Mouse (Mus musculus) midbrain, embryonic 10.5 days (tissue): ENCODE measurements around the gene Frmd5. TPM values are rescaled to one million over a fixed set of nuclear protein-coding genes. Genes with fewer than 3 reads are reported as not detected.

Experiments
- DNase-seq: peaks from one replicate; pipeline ENCODE4 v3.0.0-alpha.2; 2017; ENCODE audit warnings: low spot score
- H3K27ac ChIP-seq: fragments of 300-500 bp; sonication (generic); replicated peaks from 2 replicates; pipeline ENCODE4 v1.5.1; 2016; ENCODE audit warnings: mild to moderate bottlenecking
- H3K27me3 ChIP-seq: fragments of 300-500 bp; sonication (generic); 2 replicates; pipeline ENCODE4 v1.6.1; 2016; ENCODE audit warnings: low read depth, mild to moderate bottlenecking; ENCODE audit not compliant: poor library complexity, severe bottlenecking
- H3K36me3 ChIP-seq: fragments of 300-500 bp; sonication (generic); 2 replicates; pipeline ENCODE4 v1.6.1; 2016; ENCODE audit warnings: mild to moderate bottlenecking, moderate library complexity
- H3K4me1 ChIP-seq: fragments of 300-500 bp; sonication (generic); 2 replicates; pipeline ENCODE4 v1.6.1; 2016
- H3K4me3 ChIP-seq: fragments of 300-500 bp; sonication (generic); 2 replicates; pipeline ENCODE4 v1.5.1; 2016; ENCODE audit warnings: mild to moderate bottlenecking, moderate library complexity
- H3K9me3 ChIP-seq: fragments of 300-500 bp; sonication (generic); replicated peaks from 2 replicates; pipeline ENCODE4 v1.6.1; 2016; ENCODE audit warnings: mild to moderate bottlenecking
- WGBS: fragments of 180-500 bp; shearing (Covaris S2); methylation state at CpG from one replicate; pipeline ENCODE4 v1.1.7; 2016; 5-methylcytosine and 5-hydroxymethylcytosine counted together
- polyA plus RNA-seq: library from polyadenylated mRNA; unstranded; fragments of >200 nt; fragmentation: Nextera tagmentation; extraction: Ambion mirVana; gene quantifications from 2 replicates; pipeline ENCODE4 v1.2.1, GENCODE M21; 2016

The Frmd5 gene
- polyA plus RNA-seq, 1 experiment from 2014 or later, result 10.9 TPM

DNA sequence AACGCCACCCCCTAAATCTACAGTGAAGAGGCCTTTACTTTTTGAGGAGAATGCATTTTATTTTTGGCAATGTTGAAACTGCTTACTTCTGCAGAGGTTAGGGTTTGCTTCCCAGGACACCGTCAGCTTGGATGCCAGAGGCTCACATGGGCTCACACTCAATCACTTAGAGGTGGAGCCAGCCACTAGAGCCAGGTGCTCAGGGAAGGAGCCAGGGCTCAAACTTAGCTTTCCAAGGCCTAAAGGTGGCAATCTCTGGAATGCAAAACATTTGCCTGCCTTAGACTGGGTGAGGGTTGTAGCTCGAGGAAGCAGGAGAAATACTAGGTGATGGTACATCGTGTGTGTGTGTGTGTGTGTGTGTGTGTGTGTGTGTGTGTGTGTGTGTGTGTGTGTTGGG, 174.8 kb downstream of the Frmd5 start:
- no peaks in the 10 kb centered on the region for H3K36me3 ChIP-seq
- 79% methylated on average over 4 of the region's 4 CpGs for WGBS

DNA sequence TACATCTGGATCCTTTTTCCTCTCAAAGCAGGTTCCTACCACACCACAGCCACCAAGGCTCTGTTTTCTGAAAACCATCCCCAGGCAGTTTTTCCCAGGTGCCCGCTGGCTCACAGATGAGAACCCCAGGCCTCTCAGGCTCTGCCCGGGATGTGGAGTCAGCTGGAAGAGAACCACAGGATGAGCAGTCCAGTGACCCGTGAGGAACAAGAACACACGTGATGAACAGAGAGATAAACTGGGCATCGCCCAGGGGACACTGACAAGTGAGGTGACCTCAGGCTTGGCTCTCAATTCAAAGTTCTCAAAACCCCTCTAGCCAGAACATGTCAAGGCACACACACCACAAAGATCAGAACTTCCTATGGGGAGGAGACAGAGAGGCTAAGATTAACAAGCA, 176.6 kb downstream of the Frmd5 start:
- Histone ChIP-seq H3K27ac (no peak overlapping the region), H3K36me3 (no peaks in the 10 kb centered on the region), H3K27me3 (no peaks in the 10 kb centered on the region), H3K9me3 (no peaks in the 10 kb centered on the region), H3K4me1 (no peaks in the 10 kb centered on the region), H3K4me3 (no peak overlapping the region)
- WGBS, result 76% methylated on average over 5 of the region's 5 CpGs
- DNase-seq, result no peak

More for the DNA sequence above, 174.8 kb downstream of the Frmd5 start:
- DNase-seq, result no peak
- Histone ChIP-seq H3K4me3 (no peak overlapping the region), H3K27ac (no peak overlapping the region), H3K9me3 (no peaks in the 10 kb centered on the region), H3K27me3 (no peaks in the 10 kb centered on the region), H3K4me1 (no peaks in the 10 kb centered on the region)

DNA sequence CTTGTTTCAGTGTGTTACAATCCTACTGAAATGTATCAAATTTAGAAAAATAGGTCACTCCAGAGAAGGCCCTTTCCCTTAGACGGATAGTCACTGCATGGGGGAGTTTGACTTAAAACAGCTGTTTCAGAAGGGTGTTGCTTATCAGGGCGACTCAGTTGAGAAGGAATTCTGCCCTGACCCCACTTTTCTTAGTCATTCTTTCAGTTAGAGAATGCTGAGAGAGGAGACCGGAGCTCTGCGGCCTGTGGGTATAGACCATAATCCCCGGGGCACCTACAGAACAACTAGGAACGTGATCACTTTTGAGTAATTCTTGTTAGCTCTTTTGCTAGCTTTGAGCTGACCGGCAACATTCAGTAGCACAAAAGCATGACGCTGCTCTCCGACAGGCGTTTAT, 178.6 kb downstream of the Frmd5 start:
- 83% methylated on average over 10 of the region's 10 CpGs for WGBS
- no peaks in the 10 kb centered on the region for H3K9me3 ChIP-seq
- no peaks in the 10 kb centered on the region for H3K27me3 ChIP-seq
- no peaks in the 10 kb centered on the region for H3K36me3 ChIP-seq
- no peak overlapping the region for H3K27ac ChIP-seq
- no peaks in the 10 kb centered on the region for H3K4me1 ChIP-seq
- no peak for DNase-seq
- H3K4me3 ChIP-seq, result no peak overlapping the region

DNA sequence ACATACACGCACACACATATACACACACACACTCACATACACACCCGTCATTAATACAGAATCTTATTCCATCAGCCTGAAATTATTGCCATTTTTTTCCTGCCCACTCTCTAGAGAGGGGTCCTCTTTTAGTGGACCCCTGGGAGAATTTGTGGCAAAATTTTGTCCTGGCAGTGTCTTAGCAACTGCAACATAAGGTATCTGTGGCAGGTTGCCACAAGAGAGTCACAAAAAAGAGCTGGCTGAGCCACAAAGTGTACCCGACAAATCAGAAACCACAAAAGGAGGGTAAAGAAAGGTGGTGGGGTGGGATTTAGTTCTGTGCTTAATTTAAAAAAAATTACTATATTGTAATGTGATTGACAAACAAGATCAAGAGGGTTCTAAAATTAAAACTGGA, 181.0 kb downstream of the Frmd5 start:
- Histone ChIP-seq H3K27me3 (no peaks in the 10 kb centered on the region), H3K4me1 (peaks cover 12% of the 10 kb centered on the region), H3K27ac (no peak overlapping the region), H3K9me3 (no peaks in the 10 kb centered on the region), H3K4me3 (no peak overlapping the region), H3K36me3 (no peaks in the 10 kb centered on the region)
- DNase-seq, result no peak
- 89% methylated on average over 3 of the region's 3 CpGs for WGBS

DNA sequence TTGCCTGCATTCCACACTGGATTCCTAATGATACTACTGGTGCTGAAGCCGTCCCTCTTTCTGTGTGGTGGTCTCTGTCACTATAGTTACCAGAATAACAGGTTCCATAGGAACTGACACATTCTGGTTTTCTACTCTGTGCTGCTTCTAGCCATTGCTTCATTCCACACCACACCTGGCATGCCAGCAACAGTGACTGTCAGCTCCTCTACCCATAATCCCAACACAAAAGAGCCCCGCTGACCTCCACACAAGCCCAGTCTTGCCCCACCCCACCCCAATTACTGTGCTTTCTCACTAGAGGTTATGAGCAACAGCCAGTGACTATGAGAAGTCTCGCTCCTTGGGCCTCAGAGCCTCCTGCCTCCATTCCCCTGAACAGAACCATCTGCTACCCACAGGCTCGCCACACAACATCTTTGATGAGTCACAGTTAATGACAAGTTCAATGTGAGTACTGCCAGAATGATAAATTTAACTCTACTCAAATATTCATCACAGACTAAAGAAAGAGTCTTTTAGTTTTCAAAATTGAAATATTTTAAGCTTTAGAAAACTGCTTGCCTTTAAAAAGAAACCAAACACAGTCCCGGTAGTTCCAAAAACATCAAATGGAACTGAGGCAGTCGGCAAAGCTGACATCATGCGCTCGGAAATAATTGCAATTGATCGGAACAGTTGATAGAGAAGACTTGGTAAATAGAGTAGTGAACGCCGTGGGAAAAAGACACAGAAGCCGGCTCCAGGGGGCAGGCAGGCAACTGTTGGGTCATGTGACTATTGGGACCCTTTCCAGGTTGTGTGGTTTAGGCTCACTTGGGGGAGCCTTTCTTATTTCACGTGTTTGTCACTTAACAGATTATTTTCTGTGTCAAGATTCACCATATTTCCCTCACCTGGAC, 185.4 kb downstream of the Frmd5 start:
- peak overlapping the region; percentile 65; the same call in 1 of the 2 replicates for H3K27ac ChIP-seq
- H3K36me3 ChIP-seq, result no peaks in the 10 kb centered on the region
- WGBS, result 61% methylated on average over 13 of the region's 13 CpGs
- H3K9me3 ChIP-seq, result no peaks in the 10 kb centered on the region
- DNase-seq, result peak; percentile 40
- no peak overlapping the region for H3K4me3 ChIP-seq
- H3K4me1 ChIP-seq, result peaks cover 21% of the 10 kb centered on the region
- H3K27me3 ChIP-seq, result no peaks in the 10 kb centered on the region

DNA sequence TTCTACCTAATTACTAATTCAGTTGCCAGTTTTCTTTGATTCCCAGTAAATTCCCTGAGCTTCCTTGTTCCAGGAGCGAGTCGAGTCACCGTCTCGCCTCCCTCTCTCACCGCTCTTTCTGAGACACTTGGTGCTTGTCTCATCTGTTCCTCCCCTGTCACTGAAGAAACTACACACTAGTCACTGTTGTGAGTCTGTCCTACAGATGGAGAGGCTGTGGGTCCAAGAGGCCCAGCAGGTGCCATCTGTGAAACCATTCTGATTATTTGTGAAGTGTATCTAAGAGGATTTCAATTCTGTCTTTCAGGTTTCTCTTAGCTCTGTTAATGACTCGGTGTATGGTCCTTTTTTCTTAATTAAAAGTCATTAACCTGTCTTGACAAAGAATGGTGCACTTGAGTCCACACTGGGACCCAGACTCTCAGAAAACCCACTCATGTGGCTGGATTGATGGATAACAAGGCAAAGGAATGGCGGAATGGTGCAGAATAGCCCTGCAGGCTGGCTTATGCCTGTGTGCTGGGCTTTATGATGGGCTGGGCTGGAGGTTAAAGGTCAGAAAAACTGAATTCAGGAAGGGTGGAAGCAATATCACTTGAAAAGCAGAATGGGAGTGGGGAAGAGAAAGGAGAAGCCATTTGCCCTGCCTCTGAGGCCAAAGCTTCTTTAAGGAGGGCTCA, 186.2 kb downstream of the Frmd5 start:
- peak overlapping the region; percentile 65; the same call in 1 of the 2 replicates for H3K27ac ChIP-seq
- no peak overlapping the region for H3K4me3 ChIP-seq
- H3K36me3 ChIP-seq, result no peaks in the 10 kb centered on the region
- no peak for DNase-seq
- 71% methylated on average over 7 of the region's 7 CpGs for WGBS
- peaks cover 21% of the 10 kb centered on the region for H3K4me1 ChIP-seq
- H3K9me3 ChIP-seq, result no peaks in the 10 kb centered on the region
- no peaks in the 10 kb centered on the region for H3K27me3 ChIP-seq

DNA sequence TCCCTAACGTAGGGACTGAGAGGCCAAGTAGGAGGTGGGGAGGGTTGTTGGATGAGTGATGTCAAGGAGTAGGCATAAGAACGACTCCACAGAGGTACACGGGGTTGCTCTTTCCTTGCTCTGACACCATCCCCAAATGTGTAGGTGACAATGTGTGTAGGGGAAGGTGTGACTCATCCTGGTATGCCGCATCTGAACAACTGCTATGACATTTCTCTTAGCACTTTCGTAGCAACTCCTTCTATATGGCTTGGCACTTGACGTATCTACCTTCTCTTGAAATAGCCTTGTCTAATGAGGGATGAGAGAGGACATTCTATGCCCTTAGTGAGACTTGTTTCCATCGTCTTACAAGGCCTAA, 191.7 kb downstream of the Frmd5 start:
- no peak for DNase-seq
- Histone ChIP-seq H3K36me3 (no peaks in the 10 kb centered on the region), H3K27ac (no peak overlapping the region), H3K4me1 (peaks cover 22% of the 10 kb centered on the region), H3K9me3 (no peaks in the 10 kb centered on the region), H3K4me3 (no peak overlapping the region), H3K27me3 (no peaks in the 10 kb centered on the region)
- 88% methylated on average over 7 of the region's 7 CpGs for WGBS

DNA sequence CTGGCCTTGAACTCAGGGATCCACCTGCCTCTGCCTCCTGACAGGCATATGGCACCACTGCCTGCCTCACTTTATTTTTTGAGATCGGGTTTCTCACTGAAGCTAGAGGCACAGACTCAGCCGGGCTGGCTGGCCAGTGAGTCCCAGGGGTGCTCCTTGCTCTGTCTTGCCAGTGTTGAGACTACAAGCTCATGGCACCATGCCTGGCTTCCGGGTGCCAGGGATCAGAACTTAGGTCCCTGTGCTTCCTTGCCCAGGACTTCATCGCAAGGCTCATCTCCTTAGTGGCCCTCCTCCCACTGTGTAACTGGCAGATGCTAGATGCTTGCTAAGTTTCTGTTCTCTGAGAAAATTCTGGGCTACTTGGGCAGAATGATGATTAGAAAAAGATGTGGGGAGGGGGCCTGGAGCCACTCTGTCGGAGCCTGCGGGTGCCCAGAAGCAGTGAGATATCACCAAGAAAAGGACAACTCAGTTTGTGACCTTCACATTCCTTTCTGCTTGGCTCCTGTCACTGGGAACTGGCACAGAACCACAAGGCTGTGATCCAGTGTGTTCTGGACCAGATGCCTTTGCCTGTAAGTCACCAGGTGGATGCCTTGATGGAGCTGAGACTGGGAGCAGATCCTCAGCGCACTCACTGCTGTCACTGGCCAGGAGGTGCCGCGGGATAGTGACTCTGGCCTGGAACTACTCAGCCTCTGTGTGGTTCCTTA, 192.2 kb downstream of the Frmd5 start:
- Histone ChIP-seq H3K4me3 (no peak overlapping the region), H3K36me3 (no peaks in the 10 kb centered on the region), H3K4me1 (peaks cover 22% of the 10 kb centered on the region), H3K9me3 (no peaks in the 10 kb centered on the region), H3K27me3 (no peaks in the 10 kb centered on the region), H3K27ac (no peak overlapping the region)
- DNase-seq, result no peak
- 88% methylated on average over 9 of the region's 9 CpGs for WGBS

DNA sequence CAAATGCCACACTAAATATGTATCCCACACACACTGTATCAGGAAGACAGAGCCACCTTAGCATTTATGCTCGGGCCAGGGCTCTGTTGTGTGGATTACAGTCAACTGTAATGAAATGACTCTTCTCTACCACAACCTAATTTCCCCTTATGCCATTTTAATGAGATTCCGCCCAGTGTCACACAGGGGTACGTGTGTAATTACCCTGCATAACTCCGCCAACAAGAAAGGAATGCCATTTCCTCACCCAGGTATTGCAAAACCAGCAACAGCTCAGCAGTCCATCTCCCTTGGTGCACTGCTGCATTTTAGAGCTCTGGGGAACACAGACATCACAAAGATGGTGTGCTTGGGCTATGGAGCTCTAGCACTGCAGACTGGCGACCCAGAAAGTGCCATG, 194.8 kb downstream of the Frmd5 start:
- H3K27ac ChIP-seq, result no peak overlapping the region

DNA sequence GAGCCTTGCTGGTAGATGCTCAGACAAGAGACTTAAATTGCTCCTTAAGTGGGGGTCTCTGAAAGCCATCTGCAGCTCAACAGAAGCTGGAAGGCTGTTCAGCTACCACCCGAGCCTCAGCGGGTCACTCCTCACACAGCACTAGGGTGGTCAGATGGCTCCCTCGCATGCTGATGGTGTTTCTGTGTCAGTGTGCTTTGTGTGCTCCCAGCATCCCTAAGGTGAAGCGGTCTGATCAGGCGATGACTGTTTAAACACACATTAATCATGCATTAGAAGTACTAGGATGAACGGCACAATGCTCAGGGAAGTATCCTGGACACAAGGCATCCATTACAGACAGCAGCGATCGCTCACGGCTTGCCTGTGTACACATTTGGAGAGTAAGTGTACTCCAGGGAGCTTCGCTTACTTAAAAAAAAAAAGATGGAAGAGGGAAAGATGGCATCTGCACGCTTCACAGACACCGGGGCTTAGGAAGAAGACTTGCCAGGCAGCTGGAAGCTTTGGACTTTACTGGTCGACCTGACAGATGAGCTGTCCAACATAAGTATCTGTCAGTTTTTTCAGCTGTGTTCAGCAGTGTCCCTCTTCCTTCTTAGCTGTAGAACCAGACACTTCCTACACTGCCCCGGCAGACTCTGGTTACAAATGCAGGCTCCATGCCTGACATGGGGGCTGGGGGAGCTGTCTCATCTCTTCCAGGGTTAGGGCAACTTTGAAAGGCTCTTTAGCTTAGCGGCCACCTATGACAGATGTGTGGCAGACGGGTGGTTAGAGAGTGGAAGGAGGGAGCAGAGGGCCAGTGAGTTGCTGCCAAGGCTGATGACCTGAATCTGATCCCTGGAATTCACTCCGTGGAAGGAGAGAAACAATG, 196.6 kb downstream of the Frmd5 start:
- peak overlapping the region; percentile 42; the same call in 1 of the 2 replicates for H3K27ac ChIP-seq
- DNase-seq, result no peak
- no peak overlapping the region for H3K4me3 ChIP-seq
- H3K4me1 ChIP-seq, result peaks cover 19% of the 10 kb centered on the region; the same call in 1 of the 2 replicates
- no peaks in the 10 kb centered on the region for H3K27me3 ChIP-seq
- WGBS, result 80% methylated on average over 17 of the region's 17 CpGs
- H3K9me3 ChIP-seq, result no peaks in the 10 kb centered on the region
- H3K36me3 ChIP-seq, result no peaks in the 10 kb centered on the region

More for the DNA sequence above, 194.8 kb downstream of the Frmd5 start:
- DNase-seq, result no peak
- H3K4me3 ChIP-seq, result no peak overlapping the region
- no peaks in the 10 kb centered on the region for H3K27me3 ChIP-seq
- no peaks in the 10 kb centered on the region for H3K36me3 ChIP-seq
- H3K9me3 ChIP-seq, result no peaks in the 10 kb centered on the region
- H3K4me1 ChIP-seq, result peaks cover 19% of the 10 kb centered on the region; the same call in 1 of the 2 replicates
- WGBS, result 82% methylated on average over 5 of the region's 5 CpGs

DNA sequence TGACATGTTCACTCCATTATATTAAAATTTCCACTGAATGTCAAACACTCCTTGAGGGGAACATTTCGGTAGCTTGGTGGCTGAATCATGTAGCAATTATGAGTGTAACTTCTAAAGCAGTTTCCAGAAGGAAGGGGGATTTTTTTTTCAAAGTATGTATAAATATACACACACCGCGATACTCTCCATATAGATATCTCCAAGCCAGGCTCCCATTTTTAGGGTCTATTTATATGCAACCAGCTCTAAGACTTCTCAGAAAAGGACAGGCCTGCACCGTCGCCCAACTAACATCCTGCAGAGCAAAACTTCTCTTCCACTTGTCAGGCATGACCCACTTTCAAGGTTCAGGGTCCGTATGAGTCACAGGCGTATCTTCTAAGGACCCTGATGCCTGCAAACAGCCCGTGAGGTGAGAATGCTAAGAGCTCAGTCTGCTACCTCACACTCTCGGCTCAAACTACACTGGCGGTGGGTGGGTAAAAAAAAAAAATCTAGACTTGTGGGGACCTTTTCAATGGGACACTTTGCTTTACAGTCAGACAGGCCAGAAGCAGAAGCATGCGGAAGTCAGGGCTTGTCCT, 197.7 kb downstream of the Frmd5 start:
- H3K27ac ChIP-seq, result no peak overlapping the region
- H3K9me3 ChIP-seq, result no peaks in the 10 kb centered on the region
- H3K4me1 ChIP-seq, result peaks cover 19% of the 10 kb centered on the region; the same call in 1 of the 2 replicates
- no peak overlapping the region for H3K4me3 ChIP-seq
- no peak for DNase-seq
- H3K27me3 ChIP-seq, result no peaks in the 10 kb centered on the region
- 88% methylated on average over 11 of the region's 11 CpGs for WGBS
- H3K36me3 ChIP-seq, result no peaks in the 10 kb centered on the region

DNA sequence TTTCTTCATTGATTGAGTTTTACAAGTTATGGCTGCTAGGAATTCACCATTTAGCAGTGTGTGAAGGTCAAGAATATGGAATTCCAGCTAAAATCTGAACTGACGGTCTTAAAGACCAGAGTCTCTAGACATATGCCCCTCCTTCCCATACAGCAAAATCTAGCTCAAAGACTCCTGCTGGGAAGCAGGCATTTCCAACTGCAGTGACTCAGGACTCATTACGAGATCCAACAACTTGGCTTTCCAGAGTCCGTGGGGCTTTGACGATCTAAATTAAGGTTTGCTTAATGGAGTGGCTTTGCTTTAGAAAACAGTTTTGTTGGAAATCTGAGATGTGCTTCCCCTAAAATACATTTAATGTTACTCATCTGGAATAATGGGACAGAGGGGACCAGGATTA, 204.5 kb downstream of the Frmd5 start:
- no peak overlapping the region for H3K4me3 ChIP-seq
- WGBS, result 68% methylated on average over 4 of the region's 4 CpGs
- H3K27me3 ChIP-seq, result no peaks in the 10 kb centered on the region
- H3K9me3 ChIP-seq, result no peaks in the 10 kb centered on the region
- no peaks in the 10 kb centered on the region for H3K36me3 ChIP-seq
- DNase-seq, result no peak
- H3K27ac ChIP-seq, result no peak overlapping the region
- no peaks in the 10 kb centered on the region for H3K4me1 ChIP-seq
